Mouse (Mus musculus) thymus, adult 2 months (tissue): ENCODE results near the gene Lekr1. TPM values are rescaled to one million over a fixed set of nuclear protein-coding genes. Genes with fewer than 3 reads are reported as not detected.

Experiments used
- DNase-seq: peaks from one replicate; pipeline ENCODE4 v3.0.0; 2021
- H3K27ac ChIP-seq: fragments of 200-500 bp; 2 replicates; pipeline ENCODE4 v1.5.1; 2012; ENCODE audit warnings: low read length, control low read depth; ENCODE audit not compliant: control insufficient read depth, insufficient read depth
- H3K27me3 ChIP-seq: fragments of 200-500 bp; 2 replicates; pipeline ENCODE4 v1.6.1; 2012; ENCODE audit warnings: mild to moderate bottlenecking, low read length, moderate library complexity, mixed read lengths; ENCODE audit not compliant: control insufficient read depth, insufficient read depth
- H3K36me3 ChIP-seq: fragments of 200-500 bp; 2 replicates; pipeline ENCODE4 v1.6.1; 2012; ENCODE audit warnings: mild to moderate bottlenecking, low read length, moderate library complexity; ENCODE audit not compliant: control insufficient read depth, insufficient read depth
- H3K4me1 ChIP-seq: fragments of 200-500 bp; replicated peaks from 2 replicates; pipeline ENCODE4 v1.6.1; 2012; ENCODE audit warnings: low read length; ENCODE audit not compliant: control insufficient read depth, insufficient read depth
- H3K4me3 ChIP-seq: fragments of 200-500 bp; 2 replicates; pipeline ENCODE4 v1.5.1; 2012; ENCODE audit warnings: mild to moderate bottlenecking, low read length, control low read depth, moderate library complexity; ENCODE audit not compliant: control insufficient read depth, insufficient read depth
- CTCF ChIP-seq: fragments of 200-500 bp; IDR thresholded peaks from 2 replicates; pipeline ENCODE4 v1.5.1; 2012; ENCODE audit warnings: mild to moderate bottlenecking, control low read depth, low read length, moderate library complexity, borderline replicate concordance; ENCODE audit not compliant: control insufficient read depth, poor library complexity, insufficient read depth; ENCODE audit errors: extremely low read depth
- POLR2A ChIP-seq: fragments of 200-500 bp; IDR thresholded peaks from 2 replicates; pipeline ENCODE4 v1.6.1; 2012; ENCODE audit warnings: mild to moderate bottlenecking, low read length, control low read depth, moderate library complexity; ENCODE audit not compliant: control insufficient read depth, poor library complexity, insufficient read depth; ENCODE audit errors: extremely low read depth
- WGBS: fragments of 180-500 bp; shearing (Covaris S2); methylation state at CpG from one replicate; pipeline ENCODE4 v1.1.7; 2018; 5-methylcytosine and 5-hydroxymethylcytosine counted together
- polyA plus RNA-seq: library from polyadenylated mRNA; depleted of rRNA; stranded (reverse); fragments of >200 nt; gene quantifications from 2 replicates; pipeline ENCODE4 v1.2.3, GENCODE M21; 2012; rRNA removed

Gene Lekr1
- polyA plus RNA-seq, 1 experiment: 0.84 TPM

DNA sequence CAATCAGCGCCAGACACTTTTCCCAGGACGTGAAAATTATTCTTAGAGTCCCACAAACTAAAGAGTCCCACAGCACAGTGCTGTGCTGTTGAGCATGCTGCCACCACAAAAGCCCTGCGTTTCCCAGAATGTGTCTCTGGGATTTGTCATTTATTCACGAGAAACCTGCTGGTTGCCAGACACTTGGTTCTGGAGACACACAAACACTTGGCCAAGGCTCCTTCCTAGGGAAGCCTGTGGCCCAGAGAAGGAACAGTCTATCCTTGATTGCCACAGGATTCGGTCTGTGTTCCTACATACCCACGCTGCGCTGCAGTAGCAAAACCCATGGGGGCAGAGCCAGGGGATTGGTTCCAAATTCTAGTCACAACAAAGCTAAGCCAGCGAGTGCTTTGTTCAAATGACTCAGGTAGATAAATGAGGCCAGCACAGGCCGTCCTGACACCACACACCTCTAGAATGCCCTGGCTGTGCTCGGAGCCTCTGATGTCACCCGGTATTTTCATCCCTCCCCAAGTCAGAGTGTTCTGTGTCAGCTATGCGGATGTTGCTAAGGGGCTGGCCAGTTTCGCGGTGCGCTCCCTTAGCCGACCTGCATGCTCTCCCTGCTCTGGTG is 197.8 kb downstream of the Lekr1 start:
- H3K4me3 ChIP-seq: no peak overlapping the region
- no peak for DNase-seq
- 70% methylated on average over 16 of the region's 16 CpGs for WGBS

DNA sequence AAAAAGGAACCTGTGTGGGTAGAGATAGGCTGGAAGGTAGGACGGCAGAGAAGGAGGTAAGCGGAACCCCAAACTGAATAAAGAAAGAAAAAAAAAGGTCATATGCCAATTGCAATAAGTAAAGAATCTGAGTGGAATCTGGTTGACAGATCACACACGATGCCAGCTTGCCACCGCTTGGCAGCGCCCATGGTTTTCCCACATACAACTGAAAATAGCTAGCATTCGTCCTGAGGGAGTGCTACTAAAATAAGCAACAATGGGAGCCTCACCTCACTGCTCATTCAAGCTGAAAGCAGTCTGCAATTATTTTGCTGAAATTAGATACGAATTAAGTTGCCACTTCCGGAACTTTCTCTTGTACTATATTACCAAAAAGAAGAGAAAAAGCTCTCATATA is 202.9 kb downstream of the Lekr1 start:
- Histone ChIP-seq H3K36me3 (no peaks in the 10 kb centered on the region), H3K4me3 (no peak overlapping the region), H3K27me3 (no peaks in the 10 kb centered on the region), H3K27ac (no peak overlapping the region), H3K4me1 (no peaks in the 10 kb centered on the region)
- 89% methylated on average over 8 of the region's 8 CpGs for WGBS
- no peak for DNase-seq
- TF ChIP-seq CTCF (no peak), POLR2A (no peak)

More for the DNA sequence above, 197.8 kb downstream of the Lekr1 start:
- H3K36me3 ChIP-seq: no peaks in the 10 kb centered on the region
- no peak overlapping the region for H3K27ac ChIP-seq
- H3K4me1 ChIP-seq: no peaks in the 10 kb centered on the region
- H3K27me3 ChIP-seq: no peaks in the 10 kb centered on the region
- no peak for TF ChIP-seq CTCF
- TF ChIP-seq POLR2A: no peak

DNA sequence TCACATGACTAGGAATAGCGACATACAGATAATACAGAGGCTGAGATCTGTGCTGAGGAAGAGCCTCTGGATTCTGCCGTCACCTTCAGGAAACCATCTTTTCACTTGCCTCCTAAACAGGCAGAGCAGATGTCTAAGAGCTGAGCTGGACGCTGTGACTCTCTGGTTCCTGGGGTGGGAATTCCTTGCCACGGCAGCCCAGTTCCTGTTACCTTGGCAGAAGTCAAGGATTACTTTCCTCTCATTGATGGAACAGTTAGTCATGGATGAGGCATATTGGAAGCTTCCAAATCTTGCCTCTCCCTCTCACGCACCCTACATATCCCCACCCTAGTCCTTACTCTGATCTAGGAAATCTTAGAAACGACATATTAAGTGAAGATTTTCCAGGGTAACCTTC is 203.7 kb downstream of the Lekr1 start:
- H3K27me3 ChIP-seq: no peaks in the 10 kb centered on the region
- no peak overlapping the region for H3K27ac ChIP-seq
- H3K4me3 ChIP-seq: no peak overlapping the region
- TF ChIP-seq CTCF (no peak), POLR2A (no peak)
- WGBS: 89% methylated on average over 6 of the region's 6 CpGs
- DNase-seq: no peak
- no peaks in the 10 kb centered on the region for H3K4me1 ChIP-seq
- H3K36me3 ChIP-seq: no peaks in the 10 kb centered on the region

DNA sequence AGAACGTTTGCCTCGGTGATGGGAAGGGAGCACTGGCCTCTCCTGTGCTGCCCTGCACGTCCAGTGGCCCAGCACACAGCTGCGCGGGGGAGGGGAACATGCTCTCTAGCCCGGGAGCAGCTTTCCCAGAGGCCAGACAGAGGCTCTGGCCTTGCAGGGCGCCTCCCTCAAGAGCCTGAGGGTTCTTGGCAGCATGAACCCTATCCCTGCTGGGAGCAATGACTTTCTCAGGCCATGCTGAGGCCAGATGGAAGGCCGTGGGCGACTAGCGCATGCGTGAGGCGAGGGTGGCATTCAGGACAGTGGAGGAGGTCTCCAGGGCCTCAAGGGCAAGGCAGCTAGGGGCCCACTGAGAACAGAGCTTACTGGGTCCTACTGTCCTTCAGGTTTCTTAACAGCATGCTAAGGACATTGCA is 205.2 kb downstream of the Lekr1 start:
- Histone ChIP-seq H3K4me1 (no peaks in the 10 kb centered on the region), H3K4me3 (no peak overlapping the region), H3K27me3 (no peaks in the 10 kb centered on the region), H3K36me3 (no peaks in the 10 kb centered on the region), H3K27ac (no peak overlapping the region)
- TF ChIP-seq POLR2A: no peak
- TF ChIP-seq CTCF: no peak
- WGBS: 83% methylated on average over 12 of the region's 12 CpGs
- no peak for DNase-seq

DNA sequence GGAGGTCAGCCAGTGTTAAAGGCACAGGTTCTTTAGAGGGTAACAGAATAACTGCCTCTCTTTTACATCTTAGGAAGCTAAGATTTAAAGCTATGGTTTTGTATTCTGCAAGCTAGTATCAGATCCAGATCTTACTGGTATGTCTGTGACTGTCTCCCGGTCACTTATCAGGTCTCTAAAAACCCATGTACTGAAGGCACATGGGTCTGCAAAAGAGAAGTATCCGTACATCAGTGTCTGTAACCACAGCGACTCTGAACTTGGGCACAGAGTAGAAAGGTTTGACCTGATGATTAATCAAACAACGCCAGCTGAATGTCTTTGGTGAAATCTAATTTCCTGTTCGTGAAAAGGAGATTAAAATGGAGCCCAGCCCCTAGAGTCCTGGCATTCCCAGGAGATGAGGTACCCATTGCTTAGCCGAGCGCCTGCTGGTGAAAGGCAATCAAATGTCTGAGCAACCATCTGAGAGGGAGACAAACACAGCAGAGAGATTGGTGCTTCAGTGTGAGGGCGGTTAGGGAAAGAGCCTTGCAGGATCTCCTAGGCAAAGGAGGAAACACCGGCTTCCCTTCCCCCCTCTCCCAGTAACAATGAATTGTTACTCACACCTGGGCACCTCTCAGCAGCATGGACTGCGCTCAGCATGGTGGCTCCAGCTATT is 205.7 kb downstream of the Lekr1 start:
- H3K36me3 ChIP-seq: no peaks in the 10 kb centered on the region
- no peak for DNase-seq
- H3K27ac ChIP-seq: no peak overlapping the region
- no peaks in the 10 kb centered on the region for H3K27me3 ChIP-seq
- WGBS: 88% methylated on average over 10 of the region's 10 CpGs
- H3K4me3 ChIP-seq: no peak overlapping the region
- no peak for TF ChIP-seq CTCF
- no peak for TF ChIP-seq POLR2A
- H3K4me1 ChIP-seq: no peaks in the 10 kb centered on the region

DNA sequence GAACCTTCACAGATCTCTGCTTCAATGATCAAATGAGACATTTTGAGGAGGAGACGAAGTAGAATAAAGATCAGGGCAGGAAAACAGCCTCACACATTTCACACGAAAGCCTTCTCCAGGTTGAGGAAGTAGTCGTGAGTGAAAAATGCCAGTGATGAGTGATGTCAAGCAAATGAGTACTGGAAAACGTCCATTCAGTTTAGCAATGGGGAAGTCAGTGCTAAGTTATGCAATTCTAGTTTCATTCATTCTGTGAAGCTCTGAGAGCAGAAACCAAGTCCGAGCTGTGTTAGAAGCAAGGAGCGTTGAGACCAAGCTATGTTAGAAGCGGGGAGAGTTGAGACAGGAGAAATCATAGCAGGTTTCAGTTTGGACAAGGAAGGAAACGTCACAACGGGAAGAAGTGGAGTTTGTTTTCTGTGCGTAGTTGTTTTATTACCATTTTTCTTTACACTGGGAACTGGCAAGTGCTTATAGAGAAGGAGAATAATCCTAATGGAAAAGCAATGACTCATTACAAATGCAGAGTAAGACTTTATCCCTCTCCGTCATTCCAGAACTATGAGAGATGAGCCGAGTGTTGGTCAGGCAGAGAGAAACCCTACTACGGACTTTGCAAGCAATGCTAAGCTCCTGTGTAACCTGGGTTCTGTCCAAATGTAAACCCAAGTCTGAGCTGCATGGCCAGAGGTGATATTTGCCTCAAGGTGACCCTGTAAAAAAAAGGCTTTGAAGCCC is 207.2 kb downstream of the Lekr1 start:
- no peak overlapping the region for H3K4me3 ChIP-seq
- TF ChIP-seq POLR2A (no peak), CTCF (no peak)
- H3K4me1 ChIP-seq: no peaks in the 10 kb centered on the region
- H3K36me3 ChIP-seq: no peaks in the 10 kb centered on the region
- 34% methylated on average over 13 of the region's 13 CpGs for WGBS
- no peak for DNase-seq
- H3K27me3 ChIP-seq: no peaks in the 10 kb centered on the region
- no peak overlapping the region for H3K27ac ChIP-seq

Other genes starting within 250 kb of the Lekr1 start
- gene Tiparp, start 137.8 kb upstream of the Lekr1 start, polyA plus RNA-seq: 6.3 and 6.6 TPM in 2 replicates